Mouse (Mus musculus) neural tube, embryonic 11.5 days (tissue): ENCODE results near the gene Palmd. TPM values are rescaled to one million over a fixed set of nuclear protein-coding genes. Genes with fewer than 3 reads are reported as not detected.
A peak's percentile ranks its signal among the peaks of the same experiment; 100 is the strongest.

Experiments used
- ATAC-seq: fragments of 200-750 bp; cut with Nextera tagmentation; 2 replicates; pipeline ENCODE4 v1.8.0; 2017; ENCODE audit warnings: moderate number of reproducible peaks, mild to moderate bottlenecking, moderate TSS enrichment, moderate library complexity; ENCODE audit not compliant: insufficient read depth, low FRiP score, low TSS enrichment
- DNase-seq: peaks from one replicate; pipeline ENCODE4 v3.0.0-alpha.2; 2015; ENCODE audit warnings: low spot score
- H3K27ac ChIP-seq: fragments of 300-500 bp; sonication (generic); 2 replicates; pipeline ENCODE4 v1.5.1; 2014; ENCODE audit warnings: low read depth, mild to moderate bottlenecking, low read length
- H3K27me3 ChIP-seq: fragments of 300-500 bp; sonication (generic); 2 replicates; pipeline ENCODE4 v1.6.1; 2014; ENCODE audit warnings: mild to moderate bottlenecking, low read length, mixed read lengths; ENCODE audit not compliant: control insufficient read depth, insufficient read depth
- H3K36me3 ChIP-seq: fragments of 300-500 bp; sonication (generic); 2 replicates; pipeline ENCODE4 v1.6.1; 2014; ENCODE audit warnings: mild to moderate bottlenecking, low read length, moderate library complexity, mixed read lengths; ENCODE audit not compliant: control insufficient read depth, insufficient read depth
- H3K4me1 ChIP-seq: fragments of 300-500 bp; sonication (generic); 2 replicates; pipeline ENCODE4 v1.6.1; 2014; ENCODE audit warnings: low read length, mixed read lengths; ENCODE audit not compliant: control insufficient read depth, insufficient read depth
- H3K4me2 ChIP-seq: fragments of 300-500 bp; sonication (generic); 2 replicates; pipeline ENCODE4 v1.6.1; 2014; ENCODE audit warnings: low read depth, mild to moderate bottlenecking, moderate library complexity
- H3K4me3 ChIP-seq: fragments of 300-500 bp; sonication (generic); 2 replicates; pipeline ENCODE4 v1.5.1; 2014; ENCODE audit warnings: low read depth, low read length
- H3K9ac ChIP-seq: fragments of 300-500 bp; sonication (generic); 2 replicates; pipeline ENCODE4 v1.6.1; 2014; ENCODE audit warnings: mild to moderate bottlenecking, low read length
- H3K9me3 ChIP-seq: fragments of 300-500 bp; sonication (generic); 2 replicates; pipeline ENCODE4 v1.6.1; 2016; ENCODE audit warnings: low read length; ENCODE audit not compliant: control insufficient read depth
- WGBS: fragments of 180-500 bp; shearing (Covaris S2); extraction: QIAGEN DNeasy Blood & Tissue Kit; methylation state at CpG from one replicate; pipeline ENCODE4 v1.1.7; 2014; 5-methylcytosine and 5-hydroxymethylcytosine counted together
- polyA plus RNA-seq: library from polyadenylated mRNA; unstranded; fragments of >200 nt; fragmentation: Nextera tagmentation; extraction: Ambion mirVana; gene quantifications from 2 replicates; pipeline ENCODE4 v1.2.1, GENCODE M21; 2014

Palmd gene
- polyA plus RNA-seq, 1 experiment from 2014 or later, result 8.3 TPM

GRCm38 (mm10) chr3:116966225-116966624 lies 2.6 kb downstream of the Palmd start:
- H3K36me3 ChIP-seq, result no peaks in the 10 kb centered on the region
- H3K4me1 ChIP-seq, result no peaks in the 10 kb centered on the region
- H3K4me2 ChIP-seq, result no peak overlapping the region
- peak; percentile 66 for ATAC-seq
- no peaks in the 10 kb centered on the region for H3K9me3 ChIP-seq
- no peak overlapping the region for H3K27ac ChIP-seq
- DNase-seq, result peak; percentile 37
- H3K27me3 ChIP-seq, result no peaks in the 10 kb centered on the region
- WGBS, result 36% methylated on average over 4 of the region's 4 CpGs
- H3K4me3 ChIP-seq, result no peak overlapping the region
- no peak overlapping the region for H3K9ac ChIP-seq

- H3K4me3 ChIP-seq, result no peak overlapping the region
- H3K27me3 ChIP-seq, result no peaks in the 10 kb centered on the region
- WGBS, result 94% methylated on average over 9 of the region's 9 CpGs
- H3K27ac ChIP-seq, result no peak overlapping the region
- ATAC-seq (no peak), DNase-seq (no peak)
- no peaks in the 10 kb centered on the region for H3K36me3 ChIP-seq
- H3K9me3 ChIP-seq, result no peaks in the 10 kb centered on the region
- H3K9ac ChIP-seq, result no peak overlapping the region
- no peaks in the 10 kb centered on the region for H3K4me1 ChIP-seq
- no peak overlapping the region for H3K4me2 ChIP-seq
Measured at GRCm38 (mm10) chr3:116964426-116964825, 4.4 kb downstream of the Palmd start.

GRCm38 (mm10) chr3:116963213-116963612 lies 5.6 kb downstream of the Palmd start:
- no peaks in the 10 kb centered on the region for H3K36me3 ChIP-seq
- WGBS, result 82% methylated on average over 4 of the region's 4 CpGs
- no peak for DNase-seq
- no peak overlapping the region for H3K4me2 ChIP-seq
- no peaks in the 10 kb centered on the region for H3K9me3 ChIP-seq
- no peak overlapping the region for H3K9ac ChIP-seq
- no peaks in the 10 kb centered on the region for H3K27me3 ChIP-seq
- H3K4me1 ChIP-seq, result no peaks in the 10 kb centered on the region
- H3K27ac ChIP-seq, result no peak overlapping the region
- H3K4me3 ChIP-seq, result no peak overlapping the region
- no peak for ATAC-seq

GRCm38 (mm10) chr3:116961354-116962142 lies 7.2 kb downstream of the Palmd start:
- no peak for DNase-seq
- no peaks in the 10 kb centered on the region for H3K36me3 ChIP-seq
- H3K27ac ChIP-seq, result no peak overlapping the region
- WGBS, result 70% methylated on average over 15 of the region's 15 CpGs
- no peak overlapping the region for H3K4me2 ChIP-seq
- no peak for ATAC-seq
- no peak overlapping the region for H3K4me3 ChIP-seq
- no peaks in the 10 kb centered on the region for H3K4me1 ChIP-seq
- H3K9me3 ChIP-seq, result no peaks in the 10 kb centered on the region
- H3K9ac ChIP-seq, result no peak overlapping the region
- H3K27me3 ChIP-seq, result no peaks in the 10 kb centered on the region

- Histone ChIP-seq H3K4me1 (no peaks in the 10 kb centered on the region), H3K36me3 (no peaks in the 10 kb centered on the region), H3K9me3 (no peaks in the 10 kb centered on the region), H3K27ac (no peak overlapping the region), H3K4me3 (no peak overlapping the region), H3K4me2 (no peak overlapping the region), H3K27me3 (no peaks in the 10 kb centered on the region), H3K9ac (no peak overlapping the region)
- DNase-seq (no peak), ATAC-seq (no peak)
- 56% methylated on average over 2 of the region's 2 CpGs for WGBS
Measured at GRCm38 (mm10) chr3:116960414-116960813, 8.4 kb downstream of the Palmd start.

GRCm38 (mm10) chr3:116955061-116955460 lies 13.7 kb downstream of the Palmd start:
- Histone ChIP-seq H3K4me1 (no peaks in the 10 kb centered on the region), H3K4me3 (no peak overlapping the region), H3K27me3 (no peaks in the 10 kb centered on the region), H3K9me3 (no peaks in the 10 kb centered on the region), H3K4me2 (no peak overlapping the region), H3K27ac (no peak overlapping the region), H3K9ac (no peak overlapping the region), H3K36me3 (no peaks in the 10 kb centered on the region)
- no peak for DNase-seq
- WGBS, result 75% methylated on average over 6 of the region's 6 CpGs
- no peak for ATAC-seq

- WGBS, result 76% methylated on average over 6 of the region's 6 CpGs
- no peak overlapping the region for H3K27ac ChIP-seq
Measured at GRCm38 (mm10) chr3:116953366-116953765, 15.4 kb downstream of the Palmd start.

GRCm38 (mm10) chr3:116952242-116952899 lies 16.4 kb downstream of the Palmd start:
- Histone ChIP-seq H3K27me3 (no peaks in the 10 kb centered on the region), H3K4me2 (no peak overlapping the region), H3K4me1 (no peaks in the 10 kb centered on the region), H3K4me3 (no peak overlapping the region), H3K36me3 (no peaks in the 10 kb centered on the region), H3K9ac (no peak overlapping the region), H3K9me3 (no peaks in the 10 kb centered on the region), H3K27ac (no peak overlapping the region)
- 86% methylated on average over 8 of the region's 8 CpGs for WGBS
- ATAC-seq (no peak), DNase-seq (no peak)

More at GRCm38 (mm10) chr3:116953366-116953765, 15.4 kb downstream of the Palmd start:
- Histone ChIP-seq H3K36me3 (no peaks in the 10 kb centered on the region), H3K9me3 (no peaks in the 10 kb centered on the region), H3K9ac (no peak overlapping the region), H3K27me3 (no peaks in the 10 kb centered on the region), H3K4me2 (no peak overlapping the region), H3K4me3 (no peak overlapping the region), H3K4me1 (no peaks in the 10 kb centered on the region)
- ATAC-seq, result no peak
- DNase-seq, result no peak

GRCm38 (mm10) chr3:116951489-116951888 lies 17.3 kb downstream of the Palmd start:
- WGBS, result 94% methylated on average over 3 of the region's 3 CpGs
- H3K36me3 ChIP-seq, result no peaks in the 10 kb centered on the region
- H3K4me2 ChIP-seq, result no peak overlapping the region
- no peaks in the 10 kb centered on the region for H3K9me3 ChIP-seq
- no peak overlapping the region for H3K27ac ChIP-seq
- H3K4me1 ChIP-seq, result no peaks in the 10 kb centered on the region
- H3K4me3 ChIP-seq, result no peak overlapping the region
- no peaks in the 10 kb centered on the region for H3K27me3 ChIP-seq
- DNase-seq, result no peak
- no peak overlapping the region for H3K9ac ChIP-seq
- ATAC-seq, result no peak
